Mouse (Mus musculus): Measurements from ENCODE around the gene Duox2.

The Duox2 gene

GRCm38 (mm10) chr2:122236321-122236720 lies 61.9 kb downstream of the Duox2 start:
- no peak for DNase-seq (ENCODE audit: low spot score)

GRCm38 (mm10) chr2:122235425-122235824 lies 62.8 kb downstream of the Duox2 start:
- no peak for DNase-seq (ENCODE audit: low spot score)

DNA sequence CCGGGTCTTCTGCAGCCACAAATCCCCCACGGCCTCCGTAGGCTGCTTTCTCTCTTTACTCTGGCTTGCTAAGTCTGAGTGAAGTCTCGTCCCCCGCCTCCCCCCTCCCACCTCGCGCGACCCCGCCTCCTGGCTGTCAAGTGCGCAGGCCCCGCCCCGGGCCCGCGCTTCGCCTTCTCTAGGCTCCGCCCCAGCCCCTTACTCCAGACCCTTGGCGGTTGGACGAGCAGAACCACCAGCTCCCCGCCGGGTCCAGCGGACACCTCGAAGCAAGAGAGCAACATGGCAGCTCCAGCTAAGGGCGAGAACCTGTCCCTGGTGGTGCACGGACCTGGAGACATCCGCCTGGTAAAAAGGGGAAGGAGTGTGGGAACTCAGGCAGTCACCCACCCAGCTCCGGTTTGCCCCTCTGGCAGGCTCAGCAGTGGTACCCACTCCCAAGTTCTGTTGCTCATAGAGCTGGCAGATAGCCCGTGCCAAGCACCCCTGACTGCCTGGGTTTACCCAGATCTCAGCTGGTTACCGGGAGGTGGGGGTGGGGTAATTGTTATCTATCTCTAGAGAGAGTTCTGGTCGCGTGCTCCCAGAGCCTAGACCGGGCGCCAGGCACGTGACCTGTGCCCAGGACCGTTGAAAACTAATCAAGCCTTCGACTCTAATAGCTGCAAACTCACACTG lies 63.5 kb downstream of the Duox2 start, which contains the start of gene Sord:
Sord (plus strand) TSS at position 139 of the 678 bp plus-strand sequence.
- peak; percentile 40 for DNase-seq (ENCODE audit: low spot score)

GRCm38 (mm10) chr2:122233759-122234557 lies 64.3 kb downstream of the Duox2 start:
- peak; percentile 26 for DNase-seq (ENCODE audit: low spot score)

DNA sequence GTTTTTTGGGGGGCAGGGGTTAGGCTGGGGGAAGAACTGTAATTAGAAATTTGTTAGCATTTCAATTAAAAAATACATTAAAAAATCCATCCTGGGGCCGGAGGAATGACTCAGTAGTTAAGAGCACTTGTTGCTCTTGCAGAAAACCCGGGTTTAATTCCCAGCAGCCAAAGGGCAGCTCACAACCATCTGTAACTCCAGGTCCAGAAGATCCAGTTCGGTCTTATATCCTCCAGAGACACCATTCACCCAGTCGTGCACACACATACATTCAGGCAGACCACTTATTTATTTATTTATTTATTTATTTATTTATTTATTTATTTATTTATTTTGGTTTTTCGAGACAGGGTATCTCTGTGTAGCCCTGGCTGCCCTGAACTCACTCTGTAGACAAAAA lies 64.9 kb downstream of the Duox2 start:
- no peak for DNase-seq (ENCODE audit: low spot score)

DNA sequence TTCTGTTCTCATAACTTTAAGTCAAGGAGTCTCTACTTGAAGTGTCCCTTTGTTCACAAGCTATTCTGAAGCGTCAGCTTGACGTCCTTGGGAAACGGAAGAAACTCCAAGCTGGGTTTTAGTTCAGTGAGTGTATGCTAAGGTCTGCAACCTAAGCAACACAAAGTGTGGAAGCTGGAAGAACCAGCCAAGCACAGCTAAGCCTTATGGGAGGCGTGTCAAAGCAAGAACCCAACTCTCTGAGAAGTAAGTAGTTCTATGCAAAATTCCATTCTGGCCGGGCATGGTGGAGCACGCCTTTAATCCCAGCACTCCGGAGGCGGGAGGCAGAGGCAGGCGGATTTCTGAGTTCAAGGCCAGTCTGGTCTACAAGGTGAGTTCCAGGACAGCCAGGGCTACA lies 66.6 kb downstream of the Duox2 start:
- no peak for DNase-seq (ENCODE audit: low spot score)

- no peak for DNase-seq (ENCODE audit: low spot score)
Measured at GRCm38 (mm10) chr2:122230395-122230794, 67.9 kb downstream of the Duox2 start.

Data from spleen, adult 12 weeks (tissue).